Mouse (Mus musculus) cerebellum, adult 9-10 months (tissue): ENCODE measurements around the gene Syt5.

Source experiments
- DNase-seq: peaks from one replicate; pipeline ENCODE4 v3.0.0; 2022

The Syt5 gene

DNA sequence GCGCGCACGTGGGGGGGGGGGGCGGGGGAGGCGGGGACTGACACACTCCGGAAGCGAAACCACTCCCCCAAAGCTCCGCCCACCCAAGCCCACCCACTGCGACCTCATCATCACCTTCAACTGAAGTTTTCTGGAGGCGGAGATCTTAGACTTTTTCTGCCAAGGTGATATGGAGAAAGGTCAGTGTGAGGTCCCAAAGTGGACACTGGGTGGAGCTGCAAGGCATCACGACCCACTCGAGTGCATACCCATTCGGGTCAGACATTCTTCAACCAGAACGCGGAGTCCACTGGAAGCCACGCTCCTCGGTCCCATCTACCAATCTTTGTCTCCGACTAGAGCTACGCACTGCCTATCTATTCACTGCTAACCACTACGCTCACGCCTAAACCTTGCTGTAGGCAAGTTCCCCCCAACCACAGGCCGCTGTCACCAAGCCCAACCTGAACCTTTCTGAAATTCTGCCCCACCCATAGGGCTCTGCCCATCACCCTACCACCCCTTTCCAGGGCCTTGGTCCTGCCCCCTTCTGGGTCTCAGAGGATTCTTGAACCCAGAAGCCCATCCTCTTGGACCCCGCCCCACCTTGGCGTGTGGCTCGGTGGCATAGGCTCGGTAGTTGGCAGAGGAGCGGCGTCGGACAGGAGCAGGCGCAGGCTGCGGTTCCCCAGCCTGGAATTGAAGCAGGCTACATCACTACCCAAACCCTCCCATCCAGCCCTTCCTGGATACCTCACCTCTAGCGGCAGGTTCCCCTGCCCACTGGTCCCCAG lies 25.9 kb downstream of the Syt5 start:
- DNase-seq: no peak

DNA sequence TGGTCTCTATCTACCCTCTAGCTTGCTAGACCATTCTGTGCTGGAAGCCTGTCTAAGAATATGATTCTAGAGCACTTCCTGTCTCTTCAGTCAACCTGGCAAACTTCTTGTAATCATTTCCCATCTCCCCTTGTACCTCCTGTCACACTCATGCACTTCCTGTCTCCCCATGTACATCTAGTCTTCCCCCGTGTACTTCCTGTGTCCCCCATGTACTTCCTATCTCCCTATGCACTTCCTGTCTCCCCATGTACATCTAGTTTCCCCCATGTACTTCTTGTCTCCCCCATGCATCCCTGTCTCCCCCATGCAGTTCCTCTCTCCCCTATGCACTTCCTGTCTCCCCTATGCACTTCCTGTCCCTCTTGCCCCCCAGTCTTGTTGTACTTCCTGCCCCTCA lies 28.9 kb downstream of the Syt5 start:
- DNase-seq: no peak

DNA sequence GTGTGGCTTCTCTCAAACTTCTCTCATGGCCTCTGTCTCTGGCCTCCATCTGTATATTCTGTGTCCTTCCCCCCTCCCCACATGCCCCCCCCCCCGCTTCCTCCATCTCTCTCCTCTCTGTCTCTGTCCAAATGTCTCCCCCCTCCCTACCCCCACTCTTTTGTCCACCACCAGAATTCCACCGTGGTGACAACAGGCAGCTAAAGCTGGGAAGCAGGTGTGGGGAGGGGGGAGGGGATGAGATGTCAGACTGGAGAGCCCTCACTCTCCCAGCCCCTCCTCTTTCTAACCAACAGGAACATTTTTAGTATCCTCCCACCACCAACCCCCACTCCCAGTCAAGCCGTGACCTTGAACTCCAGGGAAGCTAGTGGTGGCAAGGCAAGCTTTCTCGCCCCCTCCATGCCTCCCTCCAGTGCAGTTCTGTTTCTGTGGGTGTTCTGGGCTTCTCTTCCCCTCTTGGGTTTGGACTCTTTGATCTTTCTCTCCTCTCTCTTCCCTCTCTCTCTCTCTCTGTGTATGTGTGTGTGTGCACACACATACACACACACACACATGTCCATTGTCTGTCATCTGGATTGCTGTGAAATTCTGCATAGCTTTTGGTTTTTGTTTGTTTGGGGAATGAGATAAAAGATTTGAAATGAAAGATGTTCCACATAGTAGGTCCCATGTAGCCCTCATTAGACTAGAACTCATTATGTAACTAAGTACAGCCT lies 30.9 kb downstream of the Syt5 start, which contains the start of gene Tnnt1:
Gene Tnnt1 (minus strand): TSS at position 51 of the 719 bp plus-strand sequence.
- no peak for DNase-seq

DNA sequence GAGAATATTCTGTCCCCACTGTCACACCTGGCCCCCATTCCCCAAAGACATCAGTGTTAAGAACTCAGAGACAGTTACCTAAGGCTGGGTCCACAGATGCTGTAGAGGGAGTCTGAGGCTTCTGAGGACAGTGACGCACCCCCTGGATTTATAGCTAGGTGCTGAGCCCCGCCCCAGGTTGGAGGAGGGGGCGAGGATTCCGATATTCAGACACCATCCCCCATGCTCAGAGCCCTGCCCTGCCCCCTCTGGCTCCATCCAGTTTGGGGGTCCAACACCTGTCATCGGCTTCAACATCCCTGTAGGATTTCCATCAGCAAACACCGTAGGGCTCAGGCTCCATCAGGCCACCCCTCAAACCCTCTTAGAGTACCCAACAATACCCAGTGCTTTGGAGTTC lies 31.5 kb downstream of the Syt5 start:
- no peak for DNase-seq

DNA sequence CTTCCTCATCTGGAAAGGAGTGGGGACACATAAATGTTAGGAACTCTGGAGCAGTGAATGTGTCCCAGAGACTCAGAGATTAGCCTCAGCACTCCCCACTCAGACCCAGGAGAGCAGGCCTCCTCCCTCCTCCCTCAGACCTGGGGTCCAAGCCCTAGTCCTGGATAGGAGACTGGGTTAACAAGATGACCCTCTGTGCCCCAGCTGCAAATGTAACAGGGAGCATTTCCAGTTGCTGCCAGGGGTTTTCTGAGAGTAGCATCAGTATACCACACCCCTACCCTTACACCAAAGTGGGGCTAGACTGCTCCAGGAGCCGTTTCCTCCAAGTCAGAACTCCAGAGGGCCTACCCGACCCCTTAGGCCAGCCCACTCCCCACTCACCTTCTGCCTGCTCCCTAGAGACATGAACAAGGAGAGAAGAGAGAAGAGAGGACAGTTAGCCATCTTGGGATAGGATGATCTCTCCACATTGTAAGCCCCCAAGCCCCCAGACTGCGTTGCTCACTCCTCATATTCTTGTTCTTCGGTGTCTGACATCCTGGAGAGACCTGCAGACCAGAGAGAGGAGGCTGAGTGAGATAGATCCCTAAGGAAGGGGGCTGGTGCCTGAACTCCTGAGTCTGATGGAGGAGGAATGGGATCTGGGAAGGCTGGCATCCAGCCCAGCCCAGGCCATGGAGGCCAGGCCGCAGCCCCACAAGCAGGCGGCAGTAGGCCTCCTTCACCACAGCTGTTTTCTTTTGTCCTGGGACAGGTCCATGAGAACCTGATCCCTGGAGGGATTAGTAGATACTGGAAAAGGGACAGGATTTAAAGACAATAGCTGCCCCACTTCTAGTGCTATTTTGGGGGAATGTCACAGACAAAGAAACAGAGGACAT lies 33.3 kb downstream of the Syt5 start:
- DNase-seq: no peak

DNA sequence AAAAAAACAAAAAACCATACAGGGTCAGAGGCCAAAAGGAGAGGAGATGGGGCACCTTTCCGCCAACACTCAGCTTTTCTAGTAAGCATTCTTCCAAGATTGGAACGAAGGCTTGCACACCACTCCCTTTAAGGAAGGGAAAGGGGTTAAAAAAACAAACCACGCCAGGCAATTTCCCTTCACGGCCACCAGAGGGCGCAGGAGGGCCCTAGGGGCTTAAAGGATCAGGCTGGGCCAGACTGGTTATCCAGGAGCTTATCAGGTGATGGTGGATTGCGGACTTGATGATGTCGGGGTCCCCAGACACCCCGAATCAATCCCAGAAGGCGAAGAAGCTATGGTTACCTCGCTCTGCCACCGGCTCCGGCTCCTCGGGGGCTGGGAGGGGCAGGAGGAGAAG lies 34.1 kb downstream of the Syt5 start:
- DNase-seq: no peak

DNA sequence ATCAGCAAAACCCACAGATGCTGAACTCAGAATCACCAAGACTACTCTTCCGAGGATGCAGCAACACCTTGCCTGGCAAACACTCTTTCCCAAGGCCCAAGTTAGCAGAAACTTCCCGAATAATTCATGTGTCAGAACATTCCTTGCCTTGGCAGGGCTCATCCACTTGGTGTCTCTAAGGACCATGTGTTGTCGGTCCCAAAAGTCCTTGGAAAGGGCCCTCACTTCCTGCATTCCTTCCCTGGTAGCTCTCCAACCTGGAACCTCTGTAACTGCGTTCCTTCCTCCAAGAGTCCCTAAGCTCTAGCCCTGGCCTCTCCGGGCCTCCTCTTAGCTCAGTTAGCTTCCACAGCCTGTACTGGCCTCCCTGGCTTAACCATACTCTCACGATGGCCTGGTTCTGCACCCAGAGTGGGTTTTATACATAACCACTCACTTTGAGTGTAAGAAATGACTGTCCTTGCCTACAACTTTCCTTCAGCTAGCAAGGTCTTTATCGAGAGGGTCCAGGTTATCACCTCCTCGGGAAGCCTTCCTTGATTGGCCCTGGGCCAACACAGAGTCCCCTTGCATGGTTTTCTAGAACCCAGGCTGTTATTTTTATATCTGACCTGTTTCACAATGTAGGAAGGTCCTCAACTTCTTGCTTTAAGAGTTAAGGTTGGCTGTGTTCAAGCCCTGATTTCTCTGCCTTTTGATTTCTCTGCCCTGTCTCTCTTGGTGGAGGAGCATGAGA lies 35.7 kb downstream of the Syt5 start:
- no peak for DNase-seq

DNA sequence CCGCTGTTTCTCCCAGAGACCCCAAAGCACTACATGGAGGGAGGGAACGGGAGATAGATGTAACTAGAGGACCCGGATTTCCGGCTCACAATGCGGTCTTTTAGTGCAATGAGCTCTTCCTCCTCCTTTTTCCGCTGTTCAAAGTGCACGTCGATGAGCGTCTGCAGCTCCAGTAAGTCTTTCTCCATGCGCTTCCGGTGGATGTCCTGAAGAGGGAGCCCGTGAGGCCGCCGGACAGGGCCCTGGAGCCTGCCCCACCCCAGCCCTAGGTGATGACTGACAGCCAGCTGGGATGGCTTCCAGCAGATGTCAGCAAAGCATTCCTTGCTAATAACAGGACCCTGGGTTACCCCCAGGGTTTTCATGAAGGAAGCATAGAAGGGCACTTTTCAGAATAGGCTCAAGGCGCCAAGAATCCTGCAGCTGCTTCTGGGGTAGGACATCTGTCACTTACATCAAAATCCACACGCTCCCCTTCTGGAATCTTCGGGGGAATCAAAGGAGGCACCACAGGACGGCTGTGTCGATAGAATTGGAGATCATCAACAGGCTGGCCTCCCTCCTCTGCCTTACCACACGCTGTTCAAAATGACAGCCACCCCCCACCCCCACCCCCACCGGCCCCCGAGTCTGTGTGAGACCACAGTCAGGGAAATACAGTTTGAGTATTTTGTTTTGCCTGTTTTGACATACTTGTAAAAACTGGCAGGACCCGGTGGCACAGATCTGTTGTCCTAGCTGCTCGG lies 37.3 kb downstream of the Syt5 start:
- no peak for DNase-seq

DNA sequence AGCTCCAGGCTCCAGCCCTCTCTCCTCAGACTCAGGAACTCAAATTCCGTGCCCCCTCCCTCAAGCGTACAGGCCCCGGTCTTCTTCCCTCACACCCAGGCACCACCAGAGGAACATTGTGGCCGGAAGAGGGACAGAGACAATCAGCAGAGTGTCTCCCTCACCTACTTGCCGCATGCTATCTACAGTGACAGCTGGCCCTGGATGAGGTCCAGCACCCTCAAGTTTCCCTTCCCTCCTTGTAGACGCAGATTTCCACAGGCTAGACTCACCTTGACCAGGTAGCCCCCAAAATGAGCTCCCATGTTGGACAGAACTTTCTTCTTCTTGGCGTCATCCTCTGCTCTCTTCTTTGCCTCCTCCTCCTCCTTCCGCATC lies 38.6 kb downstream of the Syt5 start:
- no peak for DNase-seq

DNA sequence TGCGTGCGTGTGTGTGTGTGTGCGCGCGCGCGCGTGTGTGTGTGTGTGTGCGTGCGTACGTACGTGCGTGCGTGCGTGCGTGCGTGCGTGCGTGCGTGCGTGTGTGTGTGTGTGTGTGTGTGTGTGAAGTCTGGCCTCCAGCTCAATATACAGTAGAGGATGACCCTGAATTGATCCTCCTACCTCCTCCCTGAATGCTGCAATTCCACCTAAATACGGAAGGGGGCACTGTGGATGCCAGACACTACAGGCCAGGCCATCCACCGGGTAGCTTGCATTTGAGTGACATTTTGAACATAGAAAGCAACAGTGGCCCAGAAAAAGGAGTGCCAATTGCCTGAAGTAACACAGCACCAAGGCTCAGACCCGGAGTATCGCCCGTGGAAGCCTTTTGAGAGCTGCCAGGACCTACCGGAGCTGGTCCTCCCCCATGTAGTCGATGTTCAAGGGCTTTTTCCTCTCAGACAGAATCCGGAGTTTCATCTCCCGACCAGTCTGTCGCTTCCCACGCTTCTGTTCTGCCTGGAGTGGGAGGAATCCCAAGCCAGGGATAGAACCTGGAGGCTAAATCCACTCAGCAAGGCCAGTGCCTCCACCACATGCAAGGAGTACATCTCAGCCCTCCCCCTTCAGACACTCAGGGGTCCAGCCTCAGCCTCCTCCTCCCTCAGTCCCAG lies 39.1 kb downstream of the Syt5 start:
- no peak for DNase-seq

DNA sequence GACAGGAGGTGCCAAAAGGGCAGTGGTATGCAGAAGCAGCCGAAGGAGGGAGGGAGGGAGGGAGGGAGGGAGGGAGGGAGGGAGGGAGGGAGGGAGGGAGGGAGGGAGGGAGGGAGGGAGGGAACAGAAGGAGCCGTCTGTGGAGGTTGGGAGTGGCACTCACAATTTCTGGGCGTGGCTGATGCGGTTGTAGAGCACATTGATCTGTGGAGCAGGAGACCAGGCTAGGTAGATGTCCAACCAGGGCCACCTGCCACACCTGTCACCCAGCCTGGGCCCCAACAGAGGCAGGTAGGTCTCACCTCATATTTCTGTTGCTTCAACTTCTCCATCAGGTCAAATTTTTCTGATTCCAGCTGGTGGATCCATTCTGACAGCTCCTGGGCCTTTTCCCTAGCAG lies 40.1 kb downstream of the Syt5 start:
- no peak for DNase-seq

DNA sequence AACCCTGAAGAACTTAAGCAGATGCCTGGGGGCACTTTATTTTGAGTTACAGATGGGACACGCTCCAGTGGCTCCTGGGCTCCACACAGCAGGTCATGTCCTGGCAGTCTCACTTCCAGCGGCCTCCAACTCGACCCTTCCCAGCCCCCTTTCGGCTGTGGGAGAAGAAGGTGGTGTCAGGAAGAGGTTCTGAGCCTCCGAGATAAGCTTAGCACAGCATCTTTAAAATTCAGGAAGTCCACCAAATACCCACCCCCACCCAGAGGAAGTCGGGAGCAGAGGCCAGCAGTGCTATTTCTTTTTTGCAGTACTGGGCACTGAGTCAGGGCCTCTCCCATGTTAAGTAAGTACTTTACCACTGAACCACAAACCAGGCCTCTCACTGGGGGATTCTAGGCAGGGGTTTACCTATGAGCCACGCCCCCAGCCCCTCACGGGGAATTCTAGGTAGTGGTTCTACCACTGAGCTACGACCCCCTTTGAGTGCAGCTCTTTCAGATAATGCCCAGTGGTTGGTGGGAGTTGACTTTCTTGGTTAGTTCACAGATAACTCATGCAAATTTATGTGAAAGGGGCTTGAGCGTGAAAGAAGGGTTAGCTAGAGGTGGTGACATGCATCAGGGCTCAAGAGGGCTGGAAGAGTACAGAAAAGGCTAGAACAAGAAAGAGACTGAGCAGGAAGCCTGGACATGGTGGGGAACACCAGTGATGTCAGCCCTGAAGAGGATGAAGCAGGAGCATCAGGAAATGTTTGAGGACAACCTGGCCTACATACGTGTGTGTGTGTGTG lies 42.5 kb downstream of the Syt5 start:
- no peak for DNase-seq

DNA sequence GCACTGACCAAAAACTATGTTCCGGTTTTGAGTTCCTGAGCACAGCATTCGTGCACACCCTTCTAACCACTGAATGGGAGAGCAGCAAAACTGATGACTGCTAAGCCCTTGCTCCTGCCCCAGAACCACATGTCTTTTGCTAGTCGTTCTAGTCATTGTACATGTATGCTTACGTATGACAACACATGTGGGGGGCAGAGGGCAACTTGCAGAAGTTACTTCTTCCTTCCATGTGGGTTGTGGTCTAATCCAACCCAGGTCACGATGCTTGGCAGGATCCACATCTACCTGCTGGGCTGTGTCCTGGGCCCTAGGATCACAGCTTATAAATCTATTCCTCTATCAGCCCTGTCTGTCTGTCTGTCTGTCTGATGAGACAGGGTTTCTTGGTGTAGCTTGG lies 43.5 kb downstream of the Syt5 start:
- no peak for DNase-seq

DNA sequence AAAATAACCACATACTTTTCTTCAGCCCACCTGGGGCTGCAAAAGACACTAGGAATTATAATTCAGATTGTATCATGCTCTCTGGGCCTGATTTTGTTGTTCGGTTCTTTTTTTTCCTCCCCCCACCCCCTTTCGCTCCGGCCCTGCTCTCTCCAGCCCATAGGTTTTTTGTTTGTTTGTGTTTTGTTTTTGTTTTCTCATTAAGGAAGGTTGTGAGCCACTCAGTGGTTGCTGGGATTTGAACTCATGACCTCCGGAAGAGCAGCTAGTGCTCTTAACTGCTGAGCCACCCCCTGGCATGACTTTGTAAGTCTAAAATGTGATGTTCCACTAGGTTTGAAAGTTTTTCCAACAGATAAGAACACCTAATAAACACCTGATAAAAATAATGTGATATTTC lies 44.2 kb downstream of the Syt5 start:
- DNase-seq: peak; percentile 62

DNA sequence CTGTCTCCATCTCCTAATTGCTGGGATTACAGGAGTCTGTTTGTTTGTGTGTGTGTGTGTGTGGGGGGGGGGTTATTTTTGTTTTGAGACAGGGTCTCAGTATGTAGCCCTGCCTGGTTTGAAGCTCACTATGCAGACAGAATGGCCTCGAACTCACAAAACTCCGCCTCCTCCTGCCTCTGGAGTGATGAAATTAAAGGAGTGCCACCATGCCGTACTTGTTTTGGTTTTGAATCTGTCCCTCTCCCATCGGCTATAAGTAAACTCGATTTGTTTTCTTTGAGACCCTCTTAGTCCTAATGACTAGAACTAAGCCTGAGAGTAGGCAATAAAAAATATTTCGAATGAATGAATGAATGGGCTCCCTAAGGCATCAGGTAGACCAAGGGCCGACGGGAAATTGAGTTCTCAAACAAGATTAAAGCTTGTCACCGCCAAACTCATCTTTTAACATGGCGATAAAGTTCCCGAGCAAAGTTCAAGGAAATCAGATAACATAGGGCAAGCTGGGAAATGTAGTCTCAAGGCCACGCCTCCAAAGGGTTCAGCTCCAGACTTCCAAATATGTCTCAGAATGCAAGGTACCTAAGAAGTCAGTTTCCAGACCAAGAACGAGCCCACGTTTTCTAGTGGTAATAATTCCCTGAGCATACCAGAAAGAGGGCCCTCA lies 44.8 kb downstream of the Syt5 start:
- peak; percentile 88 for DNase-seq

DNA sequence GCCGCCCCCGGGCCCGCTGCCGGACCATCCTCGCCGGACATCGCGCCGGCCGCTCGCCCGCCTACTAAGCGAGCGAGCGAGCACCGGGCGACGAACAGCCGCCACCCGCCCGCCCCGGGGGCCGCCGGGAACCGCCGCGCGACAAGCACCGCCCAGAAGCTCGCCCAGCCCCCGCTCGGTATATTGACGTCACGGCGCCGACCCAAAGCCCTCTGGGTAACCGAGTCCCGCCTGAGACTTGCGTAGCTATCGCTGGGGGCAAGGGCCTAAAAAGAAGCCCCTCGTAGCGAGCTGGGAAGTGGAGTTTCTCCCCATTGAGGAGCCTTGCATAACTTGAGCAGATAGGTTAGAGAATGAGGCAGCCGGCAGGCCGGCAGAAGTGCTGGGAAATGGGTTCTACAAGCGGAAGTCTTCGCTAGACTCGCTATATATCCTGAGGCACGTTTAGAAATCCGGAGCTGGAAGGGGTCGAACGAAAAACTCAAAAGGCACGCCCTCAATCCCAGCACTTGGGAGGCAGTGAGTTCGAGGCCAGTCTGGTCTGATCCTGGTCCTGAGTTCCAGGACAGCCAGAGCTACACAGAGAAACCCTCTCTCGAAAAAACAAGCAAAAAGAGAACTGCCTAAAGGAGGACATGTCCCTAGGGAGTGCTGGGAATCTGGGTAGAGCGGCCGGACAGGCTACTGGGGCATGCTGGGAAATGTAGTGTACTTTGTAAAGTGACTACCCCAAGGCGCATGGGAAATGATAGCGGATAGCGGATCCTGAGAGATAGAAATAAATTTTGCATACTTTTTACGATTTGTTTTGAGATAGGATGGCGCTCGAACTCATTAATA lies 45.6 kb downstream of the Syt5 start, which contains the start of gene Ppp1r12c:
Gene Ppp1r12c (minus strand): TSS at position 123 of the 840 bp plus-strand sequence.
- peak; percentile 95 for DNase-seq

DNA sequence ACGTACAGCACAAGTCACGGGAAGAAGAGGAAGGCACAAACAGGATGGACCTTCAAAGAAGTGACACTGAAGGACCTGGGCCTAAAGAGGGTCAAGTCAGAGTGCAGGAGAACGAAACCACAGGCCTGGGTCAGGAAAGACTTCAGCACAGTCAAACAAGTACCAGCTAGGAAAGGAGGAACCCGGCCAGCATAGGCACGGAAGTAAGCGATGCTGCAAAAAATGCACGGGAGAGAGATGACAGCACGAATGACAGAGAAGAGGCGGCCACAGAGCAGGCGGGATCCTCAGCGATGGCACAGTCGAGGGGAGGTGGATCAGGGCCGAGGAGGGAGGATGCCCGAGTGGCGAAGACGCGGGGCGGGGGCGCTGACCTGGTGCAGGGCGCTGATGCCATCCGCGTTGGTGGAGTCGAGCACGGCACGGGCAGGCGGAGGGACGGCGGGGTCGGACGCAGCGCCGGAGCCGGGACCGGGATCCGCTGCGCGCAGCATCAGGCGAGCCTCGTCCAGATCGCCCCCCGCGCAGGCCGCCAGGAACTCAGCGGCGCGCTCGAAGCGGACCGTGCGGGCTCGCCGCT lies 46.4 kb downstream of the Syt5 start:
- DNase-seq: peak; percentile 74

DNA sequence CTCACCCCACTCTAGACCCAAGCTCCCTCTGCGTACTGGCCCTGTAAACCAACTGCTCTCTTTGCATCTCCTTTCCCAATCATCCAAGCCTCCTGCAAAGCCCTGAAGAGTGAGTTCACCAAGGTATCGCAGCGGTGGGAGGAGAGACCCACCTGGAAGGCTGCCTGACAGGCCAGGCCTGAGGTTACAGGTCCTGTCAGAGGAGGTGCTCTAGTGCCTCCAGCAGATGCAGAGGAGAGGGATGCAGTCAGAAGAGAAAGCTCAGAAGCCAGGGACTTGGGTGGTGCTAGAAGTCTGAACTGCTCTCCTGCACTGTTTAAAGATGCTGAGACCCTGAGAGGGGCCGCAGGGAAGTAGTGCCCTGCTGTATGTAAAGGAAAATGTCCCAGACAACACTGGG lies 48.3 kb downstream of the Syt5 start:
- DNase-seq: no peak

DNA sequence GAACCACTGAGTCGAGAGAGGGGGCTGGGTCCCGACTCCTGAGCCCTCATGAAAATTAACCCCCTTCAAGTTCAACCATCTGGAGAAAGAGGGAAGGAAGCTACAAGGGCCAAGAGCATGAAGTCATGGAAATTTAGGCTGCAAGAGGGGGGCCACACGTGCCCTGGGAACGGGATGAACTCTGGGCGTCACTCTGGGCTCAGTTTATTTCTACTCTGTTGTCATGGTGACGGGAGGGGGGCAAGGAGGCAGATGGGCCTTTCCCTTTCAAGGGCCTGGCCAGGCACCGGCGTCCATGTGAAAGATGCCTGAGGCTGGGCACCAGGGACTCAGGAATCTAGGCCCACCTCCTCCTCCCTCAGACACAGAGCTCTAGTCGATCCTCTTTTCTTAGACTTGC lies 49.1 kb downstream of the Syt5 start:
- DNase-seq: no peak
